ENCODE assay signal across 8 mouse cellular contexts in the genomic region with DNA sequence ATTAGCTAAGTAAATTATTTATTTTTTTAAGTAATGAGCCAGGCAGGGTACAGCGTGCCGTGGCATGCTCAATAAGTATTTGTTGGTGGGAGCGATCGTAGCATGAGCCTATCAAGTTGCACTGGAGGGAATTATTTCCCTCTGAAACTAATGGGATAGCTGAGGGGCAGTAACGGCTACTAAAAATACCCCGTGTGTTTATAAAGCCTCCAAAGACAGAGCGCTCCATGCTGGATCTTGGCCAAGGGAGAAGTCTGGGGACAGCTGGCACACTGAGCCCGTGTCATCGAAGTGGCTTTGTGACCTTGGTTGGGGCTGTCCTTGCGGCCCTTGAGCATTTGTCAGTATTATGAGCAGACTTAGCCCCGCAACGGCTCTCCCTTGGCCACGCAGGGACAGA. TPM values are rescaled to one million over a fixed set of nuclear protein-coding genes. Genes with fewer than 3 reads are reported as not detected.
A peak's percentile ranks its signal among the peaks of the same experiment; 100 is the strongest.
DNase-seq lines count a peak whose midpoint lies in the region; ATAC-seq and TF ChIP-seq lines count a peak whose summit lies in the region.

No protein-coding gene starts in this region.

- no peak overlapping the region for H3K4me2 ChIP-seq in hindbrain, postnatal 0 days (ENCODE audit: low read depth, low read length)
- no peak overlapping the region for H3K4me2 ChIP-seq in stomach, postnatal 0 days (replicated peaks; ENCODE audit: low read depth)

- H3K27ac ChIP-seq in gastrocnemius, adult 2 months: peak overlapping the region; percentile 93
- H3K27ac ChIP-seq in hindbrain, postnatal 0 days: no peak overlapping the region
- H3K27ac ChIP-seq in stomach, postnatal 0 days (replicated peaks): no peak overlapping the region

- H3K4me1 ChIP-seq in hindbrain, postnatal 0 days (ENCODE audit: insufficient read depth, low read length): peaks cover 13% of the 10 kb centered on the region; the same call in 1 of the 2 replicates
- H3K4me1 ChIP-seq in stomach, postnatal 0 days (replicated peaks; ENCODE audit: control insufficient read depth, insufficient read depth): no peaks in the 10 kb centered on the region

- no peak for TF ChIP-seq CTCF in gastrocnemius, adult 2 months (IDR thresholded peaks at IDR 0.05)
- no peak for TF ChIP-seq CTCF in hindbrain, postnatal 0 days (IDR thresholded peaks at IDR 0.05; ENCODE audit: low read depth)
- TF ChIP-seq CTCF in stomach, postnatal 0 days (IDR thresholded peaks at IDR 0.05; ENCODE audit: low read depth): no peak

- H3K36me3 ChIP-seq in hindbrain, postnatal 0 days (ENCODE audit: insufficient read depth, low read length): no peaks in the 10 kb centered on the region
- no peaks in the 10 kb centered on the region for H3K36me3 ChIP-seq in stomach, postnatal 0 days (ENCODE audit: control insufficient read depth, insufficient read depth, low read length)

- no peak for ATAC-seq in hindbrain, postnatal 0 days
- ATAC-seq in stomach, postnatal 0 days (ENCODE audit: low FRiP score, low TSS enrichment): no peak

- H3K9ac ChIP-seq in hindbrain, postnatal 0 days (replicated peaks; ENCODE audit: low read length): no peak overlapping the region
- H3K9ac ChIP-seq in stomach, postnatal 0 days (ENCODE audit: low read length): peak overlapping the region; percentile 13; the same call in 1 of the 2 replicates

- no peaks in the 10 kb centered on the region for H3K9me3 ChIP-seq in hindbrain, postnatal 0 days (ENCODE audit: low read length)
- no peaks in the 10 kb centered on the region for H3K9me3 ChIP-seq in stomach, postnatal 0 days (ENCODE audit: control insufficient read depth, low read length)

- H3K27me3 ChIP-seq in hindbrain, postnatal 0 days (ENCODE audit: insufficient read depth, low read length): no peaks in the 10 kb centered on the region
- H3K27me3 ChIP-seq in stomach, postnatal 0 days (ENCODE audit: control insufficient read depth, insufficient read depth, low read length): no peaks in the 10 kb centered on the region

- intact Hi-C loops in gastrocnemius, adult 2 months (cut with DNase I): loop anchor here (2.0 to 10.0 kb wide), 2 partner anchors 36 to 116 kb away; no protein-coding TSS in a partner anchor

- H3K4me3 ChIP-seq in gastrocnemius, adult 2 months: peak overlapping the region; percentile 9
- H3K4me3 ChIP-seq in hindbrain, postnatal 0 days (ENCODE audit: low read length): no peak overlapping the region
- no peak overlapping the region for H3K4me3 ChIP-seq in stomach, postnatal 0 days (ENCODE audit: low read depth, low read length)

- 19% methylated on average over 13 of the region's 13 CpGs for WGBS in hindbrain, postnatal 0 days
- 37% methylated on average over 13 of the region's 13 CpGs for WGBS in stomach, postnatal 0 days

- TF ChIP-seq EP300 in stomach, postnatal 0 days (optimal IDR thresholded peaks at IDR 0.05): no peak

- DNase-seq in testis, postnatal 10 days (ENCODE audit: low spot score): peak; percentile 56
- DNase-seq in testis, postnatal 14 days (ENCODE audit: low spot score): no peak
- DNase-seq in gastrocnemius, adult 2 months: peak; percentile 84
- DNase-seq in hindbrain, postnatal 0 days (ENCODE audit: low spot score): peak; percentile 70
- no peak for DNase-seq in stomach, postnatal 0 days (ENCODE audit: low spot score)
- no peak for DNase-seq in T-cell, adult 2 months (ENCODE audit: low spot score)
- no peak for DNase-seq in right cerebral cortex, adult 2 months (ENCODE audit: low spot score in 2 of 2)
- DNase-seq in yolk sac, embryonic 10.5 days (ENCODE audit: low spot score): no peak

RNA-seq across cellular contexts. Expression of a gene that starts 19.4 kb away (rescaled TPM):
- total RNA-seq in gastrocnemius, adult 2 months (2021): 10 to 100 TPM; 48.4 to 63.3 TPM
- 9.4 and 9.5 TPM in 2 replicates for total RNA-seq in hindbrain, postnatal 0 days (2014; rRNA removed)
- polyA plus RNA-seq in hindbrain, postnatal 0 days (2015; fragmentation: Nextera tagmentation; extraction: Ambion mirVana): 4.3 and 6.2 TPM in 2 replicates
- 1.1 and 1.4 TPM in 2 replicates for polyA plus RNA-seq in stomach, postnatal 0 days (2015; fragmentation: Nextera tagmentation; extraction: Ambion mirVana)

RNA-seq across cellular contexts. Expression of a gene that starts 59.2 kb away (rescaled TPM):
- 100 to 1,000 TPM; 154 to 224 TPM for total RNA-seq in gastrocnemius, adult 2 months (2021)
- 28.0 and 30.9 TPM in 2 replicates for total RNA-seq in hindbrain, postnatal 0 days (2014; rRNA removed)
- polyA plus RNA-seq in hindbrain, postnatal 0 days (2015; fragmentation: Nextera tagmentation; extraction: Ambion mirVana): 92.3 and 93.6 TPM in 2 replicates
- polyA plus RNA-seq in stomach, postnatal 0 days (2015; fragmentation: Nextera tagmentation; extraction: Ambion mirVana): 92.3 and 97.4 TPM in 2 replicates

Comparison
In these comparisons a context has a peak if more than half of its experiments do, and no peak if none do; other contexts are left out.
1. DNase-seq: peak in testis, postnatal 10 days (single experiment), gastrocnemius, adult 2 months (single experiment) and hindbrain, postnatal 0 days (single experiment); none in testis, postnatal 14 days (single experiment), stomach, postnatal 0 days (single experiment), T-cell, adult 2 months (single experiment), right cerebral cortex, adult 2 months (0 of 2) and yolk sac, embryonic 10.5 days (single experiment).